Mouse (Mus musculus): ENCODE results near the gene Ccl11.
A peak's percentile ranks its signal among the peaks of the same experiment; 100 is the strongest.

Ccl11 gene

DNA sequence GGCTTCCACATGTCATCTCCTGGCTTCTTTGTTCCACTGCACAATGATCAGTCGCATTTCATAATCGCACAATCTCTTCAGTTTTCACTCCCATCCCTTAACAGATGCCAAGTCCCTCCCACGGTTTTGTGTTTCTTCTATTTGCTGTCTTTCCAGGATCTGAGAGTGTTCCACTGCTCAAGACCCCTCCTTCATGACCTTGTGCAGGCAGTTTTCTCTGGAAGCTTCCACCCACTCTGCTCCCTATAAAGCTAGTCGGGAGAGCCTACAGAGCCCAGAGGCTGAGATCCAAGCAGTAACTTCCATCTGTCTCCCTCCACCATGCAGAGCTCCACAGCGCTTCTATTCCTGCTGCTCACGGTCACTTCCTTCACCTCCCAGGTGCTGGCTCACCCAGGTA lies at the start of gene Ccl11:
Gene Ccl11 (plus strand): TSS at position 178 of the 400 bp plus-strand sequence.
- no peak for DNase-seq

DNA sequence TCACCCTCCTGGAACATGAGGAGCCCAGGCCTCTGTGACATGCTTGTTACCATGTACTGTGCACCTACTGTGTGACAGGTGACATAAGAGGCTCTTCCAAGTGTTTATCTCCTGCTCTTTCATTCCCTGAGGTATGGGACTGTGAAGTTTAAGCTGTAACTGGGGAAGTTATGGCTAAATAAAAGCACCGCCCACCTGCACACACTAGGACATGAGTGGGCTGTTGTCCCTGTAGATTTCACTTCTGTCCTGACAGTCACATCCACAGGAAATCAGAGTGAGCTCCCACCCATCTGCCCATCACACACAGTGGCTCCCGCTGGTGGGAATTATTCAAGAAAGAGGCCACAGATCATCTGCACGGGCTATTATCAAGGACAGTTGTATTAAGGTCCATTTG lies 47.5 kb upstream of the Ccl11 start:
- DNase-seq: no peak

DNA sequence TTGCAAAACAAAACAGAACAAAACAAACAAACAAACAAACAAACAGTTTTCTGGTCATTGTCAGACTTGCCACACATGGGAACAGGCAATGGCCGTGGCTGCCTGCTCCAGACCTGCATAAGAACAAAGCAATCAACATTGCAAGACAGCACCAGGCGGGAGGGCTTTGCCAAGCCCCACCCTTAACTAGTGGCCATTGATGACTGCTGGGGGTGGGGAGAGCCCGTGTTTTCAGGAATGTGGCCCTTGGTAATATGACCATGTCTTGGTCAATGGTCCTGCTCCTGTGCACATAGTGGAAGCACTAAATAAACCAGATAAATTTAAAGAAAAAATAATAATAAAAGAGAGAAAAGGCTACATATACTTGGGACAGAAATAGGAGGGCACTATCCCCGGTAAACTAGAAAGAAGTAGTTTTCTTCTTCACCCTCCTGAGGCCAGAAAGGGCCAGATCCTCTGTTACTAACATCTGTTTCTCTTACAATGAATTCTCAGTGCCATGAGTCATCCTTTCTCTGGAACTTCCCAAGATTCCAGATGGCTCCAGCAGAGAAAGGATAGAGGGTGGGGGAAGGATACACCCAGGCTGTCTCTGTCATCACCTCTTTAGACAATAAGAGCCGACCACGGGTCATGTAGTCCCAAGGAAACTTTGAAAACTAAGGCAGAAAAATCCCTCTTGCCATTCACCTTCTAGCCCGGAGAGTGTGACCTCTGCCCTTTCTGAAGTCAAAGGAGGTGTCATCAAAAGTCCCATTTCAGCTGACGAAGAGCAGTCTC lies 46.0 kb upstream of the Ccl11 start:
- no peak for DNase-seq

DNA sequence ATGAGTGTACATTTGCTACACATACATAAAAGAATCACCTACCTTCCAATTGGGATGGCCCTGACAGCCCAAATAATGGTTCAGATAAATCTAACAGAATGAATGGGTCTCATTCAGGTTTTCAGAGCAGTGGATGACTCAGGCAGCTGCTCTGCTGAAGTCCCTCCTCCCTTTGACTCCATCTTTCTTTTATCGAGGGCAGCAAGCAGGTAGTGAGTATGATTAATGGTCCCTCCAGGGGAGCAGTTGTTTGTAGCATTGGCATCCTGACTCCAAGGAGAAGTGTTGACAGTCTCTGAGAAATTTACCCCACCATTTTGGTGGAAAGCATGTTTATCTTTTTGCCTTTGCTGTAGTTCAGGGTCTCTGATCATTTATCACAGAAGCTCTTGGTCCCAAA lies 43.9 kb upstream of the Ccl11 start:
- DNase-seq: no peak

DNA sequence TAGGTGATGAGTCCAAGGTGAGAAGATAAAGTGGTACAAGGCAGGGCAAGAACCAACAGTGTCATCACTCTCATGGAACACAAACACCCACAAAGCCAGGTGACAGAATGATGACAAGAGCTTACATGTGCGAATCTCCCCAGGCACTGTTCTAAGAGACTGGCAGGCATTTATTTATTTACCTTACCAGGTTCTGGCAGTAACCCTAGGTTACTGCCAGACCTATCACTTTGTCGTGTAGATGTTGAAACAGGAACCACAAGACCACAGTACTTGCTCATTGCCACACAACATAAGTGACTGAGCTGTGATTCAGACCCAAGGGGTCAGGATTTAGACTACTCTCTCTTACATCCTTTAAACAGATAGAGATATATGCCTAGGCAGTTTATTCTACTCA lies 42.6 kb upstream of the Ccl11 start:
- DNase-seq: no peak

DNA sequence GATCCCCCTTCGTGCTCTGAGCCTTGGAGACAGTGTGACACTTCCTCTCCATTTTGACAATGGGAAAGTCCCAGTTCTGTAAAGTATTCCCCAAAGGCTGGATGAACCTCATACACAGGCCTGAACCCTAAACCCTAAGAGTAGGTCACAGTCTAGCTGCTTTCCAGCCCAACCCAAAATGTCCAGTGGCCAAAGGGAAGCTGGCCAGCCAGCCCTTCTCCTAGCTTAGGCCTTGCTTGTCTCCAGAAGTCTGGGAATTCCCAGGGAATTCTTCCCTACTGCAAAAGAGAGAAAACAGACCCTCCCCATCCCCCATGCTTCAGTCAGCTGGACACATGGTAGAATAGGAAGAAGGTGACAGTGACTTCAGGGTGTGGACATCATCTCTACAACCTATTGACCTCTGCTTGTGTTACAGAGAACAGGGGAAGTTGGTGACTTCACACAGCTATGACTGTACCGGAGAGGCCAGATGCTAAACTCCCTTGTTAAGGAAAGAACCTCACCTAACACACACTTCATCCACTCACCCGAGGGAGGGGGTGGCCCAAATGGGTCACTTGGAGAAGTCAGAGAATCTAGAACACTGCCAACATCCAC lies 41.3 kb upstream of the Ccl11 start:
- no peak for DNase-seq

DNA sequence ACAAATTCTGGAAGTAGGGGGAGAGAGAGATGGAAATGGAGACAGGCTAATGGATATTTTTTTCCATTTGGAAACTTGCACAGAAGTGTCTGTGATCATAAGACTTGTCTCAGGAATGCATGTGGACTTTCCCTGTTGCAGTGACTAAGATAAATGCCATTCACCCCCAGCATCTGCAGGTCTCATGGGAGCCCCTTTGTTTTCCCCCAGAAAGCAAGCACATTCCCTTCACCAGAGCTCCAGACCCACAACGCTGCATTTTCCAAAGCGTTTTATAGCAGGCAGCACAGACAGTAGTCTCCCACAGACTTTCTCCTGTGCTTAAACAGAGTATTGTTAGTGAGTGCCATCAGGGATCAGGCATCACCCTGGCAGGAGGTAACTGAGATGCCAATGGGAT lies 38.2 kb upstream of the Ccl11 start:
- no peak for DNase-seq

DNA sequence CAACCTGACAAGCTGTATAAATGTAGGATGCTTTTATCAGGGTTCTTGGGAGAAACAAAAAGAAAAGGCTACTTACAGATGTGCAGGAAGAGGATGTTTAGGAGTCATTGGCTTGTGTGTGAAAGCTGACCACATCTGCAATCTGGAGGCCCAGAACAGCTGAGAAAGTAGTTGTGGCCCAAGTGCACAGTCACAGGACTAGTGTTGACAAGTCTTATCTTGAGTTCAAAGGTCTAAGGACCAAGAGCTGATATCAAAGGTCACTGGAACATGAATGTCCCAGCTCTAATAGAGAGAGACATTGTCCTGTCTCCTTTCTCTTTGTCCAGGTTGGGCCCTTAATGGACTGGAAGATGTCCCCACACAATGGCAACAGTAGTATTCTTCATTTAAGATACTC lies 37.8 kb upstream of the Ccl11 start:
- DNase-seq: no peak

DNA sequence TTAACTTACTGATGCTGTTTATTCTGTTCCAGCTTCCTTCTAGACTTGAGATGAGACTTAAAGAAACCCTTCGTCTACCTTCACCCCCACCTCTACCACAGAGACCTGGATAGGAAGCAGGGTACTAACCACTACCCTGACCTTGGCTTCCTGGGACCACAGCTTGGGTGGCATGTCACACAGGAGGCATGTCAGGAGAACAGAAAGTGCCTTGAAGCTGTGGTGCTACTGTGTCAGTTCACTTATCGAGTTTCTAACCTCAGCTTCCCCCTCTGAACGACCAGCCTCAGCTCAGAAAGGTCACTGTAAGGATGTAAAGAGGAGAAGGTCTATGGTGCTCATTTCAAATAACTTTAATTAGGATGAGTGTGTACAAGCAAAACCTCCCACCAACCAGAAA lies 36.2 kb upstream of the Ccl11 start:
- no peak for DNase-seq

DNA sequence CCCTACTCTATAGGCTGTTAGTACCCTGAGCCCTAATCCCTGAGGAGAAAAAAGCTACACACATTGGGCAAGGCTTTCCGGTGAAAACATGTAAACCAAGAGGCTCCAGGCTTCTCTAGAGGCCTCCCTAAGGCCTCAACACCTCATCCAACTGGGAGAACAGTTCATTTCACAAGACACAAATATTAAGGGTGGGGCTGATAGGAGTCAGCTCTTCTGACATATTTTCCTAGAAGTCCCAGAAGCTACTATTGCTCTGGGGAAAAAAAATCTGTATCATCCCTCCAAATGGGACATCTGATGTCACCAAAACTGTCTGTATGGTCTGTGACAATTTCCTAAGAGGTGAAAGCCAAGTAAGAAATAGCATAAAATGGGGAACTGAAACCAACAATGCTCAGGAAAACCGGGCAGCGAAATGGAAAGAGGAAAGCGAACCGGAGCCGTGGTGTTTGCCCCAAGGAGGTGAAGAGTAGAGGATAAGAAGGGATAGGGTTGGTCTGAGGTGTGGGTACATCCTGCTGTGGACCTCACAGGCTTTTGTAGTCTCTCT lies 35.0 kb upstream of the Ccl11 start:
- DNase-seq: no peak

DNA sequence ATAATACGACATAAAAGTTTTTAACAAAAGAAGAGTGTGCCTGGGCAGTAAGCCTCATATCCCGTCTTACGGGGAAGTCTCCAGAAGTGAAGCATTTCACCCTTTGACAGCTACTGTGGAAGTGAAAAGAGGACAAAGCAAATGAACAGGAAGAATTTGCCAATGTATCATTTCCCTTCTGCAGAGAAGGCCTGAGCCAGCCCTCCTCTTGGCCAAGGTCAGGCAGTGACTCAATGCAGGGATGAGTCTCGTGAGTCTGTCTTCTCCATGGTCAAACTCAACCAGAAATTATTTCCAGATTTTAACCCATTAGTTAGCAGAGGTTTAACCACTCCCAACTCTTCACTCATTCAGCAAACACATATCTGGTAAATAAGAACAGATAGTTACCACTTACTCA lies 33.9 kb upstream of the Ccl11 start:
- DNase-seq: no peak

DNA sequence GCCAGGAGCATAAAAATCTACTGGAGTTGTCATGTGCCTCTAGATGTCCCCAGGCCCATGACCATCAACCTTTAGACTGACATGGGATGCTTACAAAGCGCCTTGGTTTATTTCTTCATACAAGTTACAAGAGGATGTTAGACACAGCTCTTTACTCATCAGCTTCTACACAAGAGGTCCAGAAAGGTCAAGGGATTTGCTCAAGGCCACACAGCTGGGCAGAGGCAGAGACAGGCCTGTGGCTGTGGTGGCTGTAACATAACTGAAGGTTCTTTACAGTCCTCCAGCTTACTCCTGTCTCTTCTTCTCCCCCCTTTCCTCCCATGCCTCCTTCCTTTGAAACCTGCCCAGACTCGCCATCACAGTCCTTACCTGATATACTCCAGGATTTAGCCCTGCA lies 27.5 kb upstream of the Ccl11 start:
- no peak for DNase-seq

DNA sequence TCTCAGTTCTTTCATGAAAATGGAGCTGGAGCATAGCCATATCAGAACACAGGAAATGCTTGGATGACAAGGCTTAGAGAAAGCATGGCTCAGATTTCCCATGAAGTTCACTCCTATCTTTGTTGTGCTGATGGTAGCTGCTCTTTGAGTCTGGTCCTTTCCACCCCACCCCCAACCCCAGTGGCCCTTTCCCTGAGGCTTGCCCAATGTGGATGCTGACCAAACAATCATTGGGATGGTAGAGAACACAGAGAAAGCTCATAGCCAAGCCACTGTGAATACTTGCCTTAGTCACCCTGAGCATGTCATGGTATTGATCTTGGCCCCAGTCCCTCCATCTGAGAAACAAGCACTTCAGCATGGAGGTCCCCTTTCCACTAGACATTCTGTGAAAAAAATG lies 25.5 kb upstream of the Ccl11 start:
- DNase-seq: no peak

DNA sequence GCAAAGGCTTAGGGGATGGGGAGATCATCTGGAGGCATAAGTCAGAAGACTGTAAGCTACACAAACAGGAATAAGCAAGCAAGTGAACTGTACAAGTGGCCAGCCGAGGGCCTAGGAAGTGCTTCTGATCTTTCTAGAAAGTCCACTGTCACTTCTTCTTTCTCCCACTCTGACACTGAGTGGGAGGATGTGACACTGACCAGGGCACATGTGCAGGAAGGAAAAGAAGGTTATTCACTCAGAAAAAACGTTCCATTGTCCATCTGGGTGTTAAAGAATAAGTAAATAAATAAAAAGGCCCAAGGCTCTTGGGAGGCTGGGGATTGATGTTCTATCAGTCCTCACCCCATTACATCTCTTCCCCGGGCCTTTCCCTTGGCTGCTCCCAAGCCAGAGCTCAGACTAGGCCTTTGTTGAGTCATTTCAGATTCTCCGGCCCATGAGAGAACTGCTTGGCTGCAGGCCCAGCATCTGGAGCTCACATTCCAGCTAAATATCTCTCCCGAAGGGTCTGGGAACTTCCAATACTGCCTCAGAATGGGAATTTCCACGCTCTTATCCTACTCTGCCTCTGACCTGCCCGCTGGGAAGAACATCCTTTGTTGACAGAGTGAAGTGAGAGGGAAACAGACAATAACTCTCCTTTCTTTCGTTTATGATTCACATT lies 24.8 kb upstream of the Ccl11 start:
- no peak for DNase-seq

DNA sequence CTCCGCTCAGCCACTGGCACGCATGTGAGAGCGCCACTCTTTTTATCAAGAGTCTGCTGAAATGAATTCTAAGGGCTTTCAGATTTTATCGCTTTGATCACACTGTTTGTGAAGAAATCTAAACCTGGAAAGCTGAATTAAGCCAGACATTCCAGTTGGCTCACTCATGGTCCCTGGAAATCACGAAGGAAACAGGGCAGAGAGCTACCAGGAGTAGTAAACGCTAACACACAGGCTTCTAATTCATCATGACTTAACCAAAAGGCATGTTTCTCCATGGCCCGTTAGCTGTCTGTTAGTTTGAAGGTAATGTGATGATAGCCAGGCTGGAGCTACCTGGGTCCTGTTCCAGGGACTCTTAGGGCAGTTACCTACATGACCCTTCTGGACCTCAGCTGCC lies 23.2 kb upstream of the Ccl11 start:
- DNase-seq: no peak

DNA sequence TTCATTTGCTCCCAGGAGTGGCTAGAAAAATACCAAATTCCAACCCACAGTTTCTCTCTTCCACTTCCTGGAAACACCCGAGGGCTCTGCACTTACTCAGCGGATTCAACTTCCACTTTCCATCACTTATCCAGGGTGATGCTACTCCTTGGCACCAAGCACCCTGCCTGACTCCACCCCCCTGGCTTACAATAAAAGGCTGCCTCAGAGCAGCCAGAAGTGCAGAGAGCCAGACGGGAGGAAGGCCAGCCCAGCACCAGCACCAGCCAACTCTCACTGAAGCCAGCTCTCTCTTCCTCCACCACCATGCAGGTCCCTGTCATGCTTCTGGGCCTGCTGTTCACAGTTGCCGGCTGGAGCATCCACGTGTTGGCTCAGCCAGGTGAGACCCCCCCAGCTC lies 22.3 kb upstream of the Ccl11 start, which contains the start of gene Ccl2:
Gene Ccl2 (plus strand): TSS at position 216 of the 400 bp plus-strand sequence.
- DNase-seq: peak; percentile 13 to 24

DNA sequence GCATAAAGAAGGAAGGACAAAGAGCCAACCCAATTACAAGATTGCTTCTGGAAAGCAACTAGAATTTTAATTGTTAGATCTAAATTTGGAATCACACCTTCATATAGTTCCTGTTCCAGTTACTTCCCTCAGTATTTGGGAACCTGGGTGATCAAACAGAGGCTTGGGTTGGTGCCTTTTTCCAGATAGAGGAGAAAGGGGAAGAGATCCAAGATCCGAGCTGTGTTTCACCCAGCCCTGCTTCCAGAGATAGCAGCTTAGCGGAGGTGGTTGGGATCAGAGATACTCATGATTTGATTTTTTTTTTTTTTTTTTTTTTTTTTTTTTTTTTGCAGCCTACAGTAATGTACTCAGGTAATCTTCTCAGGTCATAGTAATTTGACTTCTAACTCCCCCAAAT lies 21.8 kb upstream of the Ccl11 start:
- DNase-seq: no peak

DNA sequence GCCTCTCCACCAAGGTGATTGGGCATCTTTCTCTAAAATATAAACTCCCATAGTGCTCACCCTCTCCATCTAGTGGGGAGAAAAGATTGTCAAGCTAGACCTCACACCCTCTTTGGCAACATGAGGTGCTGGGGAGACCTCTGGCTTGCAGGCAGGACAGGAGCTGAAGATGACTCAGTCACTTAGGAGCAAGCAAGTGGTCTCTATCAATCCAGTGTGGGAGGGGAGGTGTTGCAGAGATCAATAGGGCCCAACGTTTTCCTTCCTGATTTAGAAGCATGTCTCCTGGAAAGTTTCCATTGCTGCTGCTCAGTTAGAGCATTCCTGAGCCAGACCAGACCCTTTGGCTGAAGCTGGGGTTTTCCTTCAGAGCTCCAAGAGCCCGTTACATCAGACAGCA lies 19.1 kb upstream of the Ccl11 start, which contains the start of gene Gm17268:
Gene Gm17268 (minus strand): TSS at position 28 of the 400 bp plus-strand sequence.
- no peak for DNase-seq

DNA sequence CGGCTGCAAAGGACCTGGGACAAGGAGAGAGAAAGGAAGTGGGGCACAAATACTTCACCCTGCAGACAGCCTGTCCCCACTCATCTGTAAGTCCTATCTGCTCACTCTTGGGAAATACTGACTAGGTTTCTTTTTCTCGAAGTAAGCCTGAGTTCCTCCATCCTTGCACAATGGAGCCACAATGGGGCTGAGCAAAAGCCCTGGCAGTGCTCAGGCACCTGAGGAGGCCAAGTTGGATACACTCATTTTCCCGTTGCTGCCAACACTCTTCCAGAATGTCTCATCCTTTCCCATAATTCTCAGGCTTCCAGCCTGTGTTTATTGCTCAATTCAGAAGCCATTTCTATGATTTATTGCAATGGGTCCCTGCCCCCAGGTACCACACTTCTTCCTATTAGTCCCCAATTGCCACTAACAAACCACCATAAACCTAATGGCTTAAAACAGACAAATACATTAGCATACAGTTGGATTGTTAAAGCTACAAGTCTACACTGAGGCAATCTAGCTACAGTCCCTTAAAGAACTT lies 18.4 kb upstream of the Ccl11 start:
- no peak for DNase-seq

DNA sequence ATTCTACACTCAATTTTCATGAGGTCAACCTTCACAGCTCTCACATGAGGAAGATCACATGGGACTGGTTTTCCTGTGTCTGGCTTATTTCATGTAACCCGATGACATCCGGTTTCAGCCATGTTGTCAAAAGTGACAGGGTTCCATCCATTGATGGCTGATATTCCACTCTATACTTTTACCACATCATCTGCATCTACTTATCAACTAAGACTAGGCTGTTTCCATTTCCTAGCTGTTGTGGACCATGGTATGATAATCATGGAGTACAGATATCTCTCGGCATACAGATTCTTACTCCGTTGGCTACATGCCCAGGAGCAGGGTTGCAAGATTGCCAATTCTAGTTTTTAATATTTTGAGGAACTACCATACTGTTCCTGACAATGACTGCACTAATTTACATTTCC lies 15.9 kb upstream of the Ccl11 start:
- DNase-seq: no peak

DNA sequence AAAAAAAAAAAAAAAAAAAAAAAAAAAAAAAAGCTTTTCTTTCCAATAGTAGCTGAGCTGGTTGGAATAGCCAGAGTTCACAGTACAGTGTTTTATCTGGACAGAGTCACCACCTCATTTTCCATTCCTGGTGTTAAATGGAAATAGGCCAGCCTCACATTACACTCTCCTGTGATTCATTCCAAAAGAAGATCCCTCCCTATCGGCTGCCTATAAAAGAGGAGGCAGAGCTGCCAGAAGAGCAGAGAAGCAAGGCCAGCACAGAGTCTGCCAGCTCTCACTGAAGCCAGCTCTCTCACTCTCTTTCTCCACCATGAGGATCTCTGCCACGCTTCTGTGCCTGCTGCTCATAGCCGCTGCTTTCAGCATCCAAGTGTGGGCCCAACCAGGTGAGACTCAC lies 12.2 kb upstream of the Ccl11 start, which contains the start of gene Ccl7:
Gene Ccl7 (plus strand): TSS at position 242 of the 400 bp plus-strand sequence.
- peak in 1 of 2 experiments; percentile 4 for DNase-seq

DNA sequence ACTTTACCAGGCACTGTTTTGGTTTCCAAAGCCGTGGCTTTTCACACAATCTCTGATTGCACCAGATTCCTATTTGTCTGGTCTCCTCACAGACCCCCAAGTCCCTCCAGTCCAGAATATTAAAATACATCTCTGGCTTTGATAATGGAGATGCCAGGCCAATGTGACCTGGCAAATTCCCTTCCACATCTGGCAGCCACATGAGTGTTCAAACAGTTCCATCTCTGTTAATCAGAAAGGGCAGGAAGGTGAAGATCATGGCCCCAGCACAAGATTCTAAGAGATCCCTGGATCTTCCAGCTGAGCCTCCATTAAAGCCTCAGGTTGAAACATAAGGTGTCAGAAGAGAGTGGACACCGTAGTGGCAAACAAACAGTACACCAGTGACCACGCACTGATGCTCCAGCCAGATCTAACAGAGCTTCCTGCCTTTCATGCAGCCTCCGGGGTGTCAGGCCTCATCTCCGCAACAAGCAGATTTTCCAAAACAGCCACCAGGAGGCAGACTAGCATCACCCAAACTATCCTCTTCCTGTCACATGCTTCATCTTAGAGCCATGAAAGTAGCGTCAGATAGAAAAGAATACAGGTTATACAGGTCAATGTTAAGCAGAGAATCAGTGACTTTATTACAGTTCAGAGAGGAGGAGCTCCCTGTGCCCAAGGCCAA lies 9.7 kb upstream of the Ccl11 start:
- DNase-seq: no peak

DNA sequence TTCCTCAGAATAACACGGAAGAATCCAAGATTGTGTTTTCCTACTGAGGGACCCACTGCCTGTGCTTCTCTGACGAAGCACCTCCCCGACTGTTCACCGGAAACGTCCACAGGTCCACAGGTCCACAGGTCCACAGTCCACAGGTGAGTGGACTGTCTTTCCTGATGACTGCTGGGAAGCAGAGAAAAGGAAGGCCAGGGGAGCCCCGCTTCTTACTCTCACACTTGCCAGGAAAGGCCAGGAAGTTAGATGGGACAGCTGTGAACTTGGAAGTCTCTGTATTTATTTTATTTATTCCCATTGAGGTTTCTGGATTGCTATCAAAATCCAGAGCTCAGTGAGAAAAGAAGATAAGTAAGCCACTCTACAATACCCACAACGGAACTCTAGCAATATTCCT lies 3.8 kb upstream of the Ccl11 start:
- no peak for DNase-seq
